ENCODE assay signal across 13 mouse cellular contexts in the genomic region with DNA sequence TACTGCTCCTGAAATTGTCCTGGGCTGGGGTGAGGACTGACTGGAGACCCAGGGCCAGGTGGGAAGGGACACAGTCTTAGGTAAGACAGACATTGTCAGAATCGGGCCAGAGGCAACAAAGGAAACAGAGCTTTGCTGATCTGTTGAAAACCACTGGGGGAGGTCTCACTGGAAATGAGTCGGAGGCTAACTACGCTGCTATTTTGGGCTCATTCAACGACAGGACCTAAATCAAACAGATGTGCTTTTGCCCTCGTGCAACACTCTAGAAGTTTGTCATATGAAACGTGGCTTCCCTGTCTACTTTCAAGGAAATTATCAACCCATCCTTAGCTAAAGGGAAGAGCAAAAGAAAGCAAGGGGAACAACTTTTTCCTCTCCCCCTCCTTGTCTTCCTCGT.
"Had no signal": no experiment of that assay in that cellular context is flagged by ENCODE, and none has a peak within 500 bp of the region (broad histone marks: within the 10 kb centered on the region; RNA-seq: fewer than 3 reads in every experiment).

No protein-coding gene starts in this region.

- H3K27ac ChIP-seq: lung, embryonic 15.5 days; midbrain, embryonic 12.5 days; neural tube, embryonic 13.5 days; stomach, embryonic 15.5 days had no signal

- H3K9ac ChIP-seq: lung, embryonic 15.5 days; midbrain, embryonic 12.5 days; neural tube, embryonic 13.5 days; stomach, embryonic 15.5 days had no signal

- DNase-seq: kidney, adult 11 months; kidney, postnatal 10 days; left cerebral cortex, postnatal 4 days; lung, postnatal 14 days; right cerebral cortex, postnatal 14 days; thymus, adult 2 months; thymus, postnatal 25 days had no signal

- ATAC-seq: midbrain, embryonic 16.5 days had no signal

- H3K4me3 ChIP-seq: lung, embryonic 15.5 days; midbrain, embryonic 12.5 days; neural tube, embryonic 13.5 days; stomach, embryonic 15.5 days had no signal

- H3K4me1 ChIP-seq: lung, embryonic 15.5 days; midbrain, embryonic 12.5 days; neural tube, embryonic 13.5 days; stomach, embryonic 15.5 days had no signal

- H3K27me3 ChIP-seq: lung, embryonic 15.5 days; midbrain, embryonic 12.5 days; neural tube, embryonic 13.5 days; stomach, embryonic 15.5 days had no signal

- H3K9me3 ChIP-seq: lung, embryonic 15.5 days; midbrain, embryonic 12.5 days; neural tube, embryonic 13.5 days; stomach, embryonic 15.5 days had no signal

- H3K4me2 ChIP-seq: liver, embryonic 11.5 days; lung, embryonic 15.5 days; midbrain, embryonic 12.5 days; neural tube, embryonic 13.5 days; stomach, embryonic 15.5 days had no signal

- H3K36me3 ChIP-seq: lung, embryonic 15.5 days; midbrain, embryonic 12.5 days; neural tube, embryonic 13.5 days; stomach, embryonic 15.5 days had no signal
